Mouse (Mus musculus) E14TG2a.4 (cell line): ENCODE data around the gene Ntn1.
A peak's percentile ranks its signal among the peaks of the same experiment; 100 is the strongest.

ENCODE experiments used
- H3K27me3 ChIP-seq: 2 replicates; pipeline ENCODE4 v1.6.1; 2014; ENCODE audit warnings: low read length, control low read depth; ENCODE audit not compliant: insufficient read depth
- H3K36me3 ChIP-seq: 2 replicates; pipeline ENCODE4 v1.6.1; 2014; ENCODE audit warnings: low read length, control low read depth; ENCODE audit not compliant: insufficient read depth
- H3K4me1 ChIP-seq: replicated peaks from 2 replicates; pipeline ENCODE4 v1.6.1; 2014; ENCODE audit warnings: low read depth, low read length, control low read depth
- H3K4me3 ChIP-seq: replicated peaks from 2 replicates; pipeline ENCODE4 v1.5.1; 2014; ENCODE audit warnings: mild to moderate bottlenecking, low read length
- H3K9me3 ChIP-seq: 2 replicates; pipeline ENCODE4 v1.6.1; 2014; ENCODE audit warnings: low read length, control low read depth
- CTCF ChIP-seq: conservative IDR thresholded peaks from 2 replicates; pipeline ENCODE4 v1.5.1; 2014; ENCODE audit warnings: low read length
- NANOG ChIP-seq: IDR thresholded peaks from 2 replicates; pipeline ENCODE4 v1.6.1; 2014; ENCODE audit warnings: borderline replicate concordance, low read length, mixed read lengths
- POU5F1 ChIP-seq: IDR thresholded peaks from 2 replicates; pipeline ENCODE4 v1.6.1; 2014; ENCODE audit warnings: low read length, borderline replicate concordance

Ntn1 gene

GRCm38 (mm10) chr11:68301660-68302059 lies 99.0 kb downstream of the Ntn1 start:
- Histone ChIP-seq H3K9me3 (peaks cover 12% of the 10 kb centered on the region), H3K4me3 (no peak overlapping the region), H3K4me1 (peaks cover 26% of the 10 kb centered on the region), H3K36me3 (peaks cover 57% of the 10 kb centered on the region), H3K27me3 (no peaks in the 10 kb centered on the region)
- TF ChIP-seq NANOG, result no peak
- no peak for TF ChIP-seq CTCF
- no peak for TF ChIP-seq POU5F1

GRCm38 (mm10) chr11:68295474-68295873 lies 105.1 kb downstream of the Ntn1 start:
- H3K36me3 ChIP-seq, result peaks cover 62% of the 10 kb centered on the region
- H3K4me1 ChIP-seq, result peaks cover 10% of the 10 kb centered on the region
- peaks cover 5% of the 10 kb centered on the region; the same call in 1 of the 2 replicates for H3K27me3 ChIP-seq
- no peak for TF ChIP-seq NANOG
- H3K4me3 ChIP-seq, result no peak overlapping the region
- no peaks in the 10 kb centered on the region for H3K9me3 ChIP-seq

- Histone ChIP-seq H3K4me3 (no peak overlapping the region), H3K4me1 (peaks cover 25% of the 10 kb centered on the region), H3K27me3 (peaks cover 5% of the 10 kb centered on the region; the same call in 1 of the 2 replicates), H3K9me3 (no peaks in the 10 kb centered on the region), H3K36me3 (peaks cover 50% of the 10 kb centered on the region)
- no peak for TF ChIP-seq CTCF
- no peak for TF ChIP-seq NANOG
- TF ChIP-seq POU5F1, result no peak
Measured at GRCm38 (mm10) chr11:68290631-68291030, 110.0 kb downstream of the Ntn1 start.

GRCm38 (mm10) chr11:68287331-68287730 lies 113.3 kb downstream of the Ntn1 start:
- no peak for TF ChIP-seq CTCF
- TF ChIP-seq NANOG, result no peak
- no peak for TF ChIP-seq POU5F1

GRCm38 (mm10) chr11:68286142-68286808 lies 114.3 kb downstream of the Ntn1 start:
- H3K9me3 ChIP-seq, result no peaks in the 10 kb centered on the region
- H3K36me3 ChIP-seq, result peaks cover 17% of the 10 kb centered on the region; the same call in 1 of the 2 replicates
- TF ChIP-seq NANOG (no peak), POU5F1 (no peak), CTCF (no peak)
- no peaks in the 10 kb centered on the region for H3K27me3 ChIP-seq
- peak overlapping the region; percentile 18; the same call in 1 of the 2 replicates for H3K4me3 ChIP-seq
- H3K4me1 ChIP-seq, result peaks cover 58% of the 10 kb centered on the region

More at GRCm38 (mm10) chr11:68287331-68287730, 113.3 kb downstream of the Ntn1 start:
- H3K4me1 ChIP-seq, result peaks cover 55% of the 10 kb centered on the region
- no peak overlapping the region for H3K4me3 ChIP-seq
- peaks cover 28% of the 10 kb centered on the region for H3K36me3 ChIP-seq
- no peaks in the 10 kb centered on the region for H3K9me3 ChIP-seq
- no peaks in the 10 kb centered on the region for H3K27me3 ChIP-seq

GRCm38 (mm10) chr11:68285754-68286141 lies 114.9 kb downstream of the Ntn1 start:
- H3K27me3 ChIP-seq, result no peaks in the 10 kb centered on the region
- no peaks in the 10 kb centered on the region for H3K9me3 ChIP-seq
- H3K36me3 ChIP-seq, result peaks cover 12% of the 10 kb centered on the region; the same call in 1 of the 2 replicates
- peak overlapping the region; percentile 18; the same call in 1 of the 2 replicates for H3K4me3 ChIP-seq
- TF ChIP-seq NANOG (no peak), CTCF (no peak), POU5F1 (no peak)
- peaks cover 62% of the 10 kb centered on the region for H3K4me1 ChIP-seq

- Histone ChIP-seq H3K4me3 (no peak overlapping the region), H3K36me3 (peaks cover 21% of the 10 kb centered on the region), H3K4me1 (peaks cover 89% of the 10 kb centered on the region), H3K9me3 (no peaks in the 10 kb centered on the region), H3K27me3 (peaks cover 19% of the 10 kb centered on the region)
- no peak for TF ChIP-seq NANOG
- no peak for TF ChIP-seq CTCF
- TF ChIP-seq POU5F1, result no peak
Measured at GRCm38 (mm10) chr11:68280001-68280510, 120.6 kb downstream of the Ntn1 start.

- peaks cover 19% of the 10 kb centered on the region for H3K27me3 ChIP-seq
- TF ChIP-seq NANOG, result no peak
- no peak for TF ChIP-seq POU5F1
- TF ChIP-seq CTCF, result no peak
- no peaks in the 10 kb centered on the region for H3K9me3 ChIP-seq
- H3K36me3 ChIP-seq, result peaks cover 45% of the 10 kb centered on the region
- 0 out of 2 replicates have a peak overlapping the region, but pooled peaks have one; percentile 35 for H3K4me3 ChIP-seq
- H3K4me1 ChIP-seq, result peaks cover 87% of the 10 kb centered on the region
Measured at GRCm38 (mm10) chr11:68276945-68277344, 123.7 kb downstream of the Ntn1 start.

- Histone ChIP-seq H3K9me3 (no peaks in the 10 kb centered on the region), H3K27me3 (peaks cover 19% of the 10 kb centered on the region), H3K4me1 (peaks cover 88% of the 10 kb centered on the region), H3K36me3 (peaks cover 71% of the 10 kb centered on the region), H3K4me3 (0 out of 2 replicates have a peak overlapping the region, but pooled peaks have one; percentile 7)
- TF ChIP-seq CTCF (no peak), NANOG (no peak), POU5F1 (no peak)
Measured at GRCm38 (mm10) chr11:68274331-68274811, 126.3 kb downstream of the Ntn1 start.
